Mouse (Mus musculus) C2C12 (cell line): Measurements from ENCODE around the gene Nubp1.

Source experiments
- CEBPB ChIP-seq: IDR thresholded peaks from one replicate; pipeline ENCODE4 v1.6.1; 2011; ENCODE audit warnings: low read depth, mild to moderate bottlenecking, control low read depth, moderate library complexity
- CTCF ChIP-seq: IDR thresholded peaks from one replicate; pipeline ENCODE4 v1.5.1; 2011; ENCODE audit not compliant: control insufficient read depth, insufficient read depth, insufficient read length
- MYOG ChIP-seq: IDR thresholded peaks from one replicate; pipeline ENCODE4 v1.6.1; 2011; ENCODE audit not compliant: control insufficient read depth, insufficient read length; ENCODE audit errors: extremely low read depth
- USF1 ChIP-seq: IDR thresholded peaks from one replicate; pipeline ENCODE4 v1.6.1; 2011; ENCODE audit warnings: low read depth, mild to moderate bottlenecking, control low read depth, moderate library complexity

GRCm38 (mm10) chr16:10369996-10370395 lies 41.8 kb upstream of the Nubp1 start:
- TF ChIP-seq CTCF (no peak), USF1 (no peak), CEBPB (no peak), MYOG (no peak)
